ENCODE assay signal across 9 mouse cellular contexts in genomic region chr15:102355871-102356441, GRCm38 (mm10). TPM values are rescaled to one million over a fixed set of nuclear protein-coding genes. Genes with fewer than 3 reads are reported as not detected.
A peak's percentile ranks its signal among the peaks of the same experiment; 100 is the strongest.
DNase-seq lines count a peak whose midpoint lies in the region; ATAC-seq and TF ChIP-seq lines count a peak whose summit lies in the region.
"Had no signal": no experiment of that assay in that cellular context is flagged by ENCODE, and none has a peak within 500 bp of the region (broad histone marks: within the 10 kb centered on the region; RNA-seq: fewer than 3 reads in every experiment).

No protein-coding gene starts in this region.

- peak overlapping the region; percentile 72 for H3K4me2 ChIP-seq in liver, embryonic 13.5 days

- intact Hi-C loops in gastrocnemius, postnatal 36 days (cut with DNase I), result no loop called here

- under 1% methylated on average over 38 of the region's 38 CpGs for WGBS in forebrain, embryonic 10.5 days
- WGBS in liver, embryonic 13.5 days (ENCODE audit: insufficient replicate concordance), result 2% methylated on average over 38 of the region's 38 CpGs
- 17% methylated on average over 38 of the region's 38 CpGs for WGBS in small intestine, adult 2 months

- no peak for TF ChIP-seq POLR2A in small intestine, adult 2 months (IDR thresholded peaks at IDR 0.05; ENCODE audit: low read depth, low read length)

- H3K27me3 ChIP-seq in forebrain, embryonic 10.5 days (ENCODE audit: poor library complexity, severe bottlenecking), result peaks cover 46% of the 10 kb centered on the region
- peaks cover 72% of the 10 kb centered on the region for H3K27me3 ChIP-seq in liver, embryonic 13.5 days
- H3K27me3 ChIP-seq in small intestine, adult 2 months (ENCODE audit: control insufficient read depth, insufficient read depth, low read length), result peaks cover 34% of the 10 kb centered on the region

- peak overlapping the region; percentile 58 for H3K4me3 ChIP-seq in forebrain, embryonic 10.5 days
- H3K4me3 ChIP-seq in liver, embryonic 13.5 days (replicated peaks), result peak overlapping the region; percentile 54
- H3K4me3 ChIP-seq in small intestine, adult 2 months (ENCODE audit: low read depth, low read length), result peak overlapping the region; percentile 55

- no peak for TF ChIP-seq CTCF in small intestine, adult 2 months (IDR thresholded peaks at IDR 0.05; ENCODE audit: extremely low read depth, insufficient read length, insufficient replicate concordance, low read depth, low read length)

- no peaks in the 10 kb centered on the region for H3K9me3 ChIP-seq in forebrain, embryonic 10.5 days
- H3K9me3 ChIP-seq in liver, embryonic 13.5 days (replicated peaks), result no peaks in the 10 kb centered on the region

- peak; percentile 34 for DNase-seq in gastrocnemius, postnatal 10 days
- no peak for DNase-seq in gastrocnemius, postnatal 36 days
- DNase-seq in R1 (ENCODE audit: low read depth, low spot score), result peak; percentile 74
- peak; percentile 85 for DNase-seq in forebrain, embryonic 10.5 days (ENCODE audit: extremely low spot score, low spot score)
- DNase-seq in kidney, adult 18-20 months, result peak; percentile 57
- DNase-seq in liver, embryonic 13.5 days, result no peak
- DNase-seq in adrenal gland, adult 18-20 months (ENCODE audit: low spot score in 2 of 2), result no peak

- 0 out of 2 replicates have a peak, but pooled peaks have one; percentile 8 for ATAC-seq in liver, embryonic 13.5 days (ENCODE audit: low read depth)

- H3K4me1 ChIP-seq in forebrain, embryonic 10.5 days, result peaks cover 57% of the 10 kb centered on the region
- peaks cover 30% of the 10 kb centered on the region for H3K4me1 ChIP-seq in liver, embryonic 13.5 days (replicated peaks)
- peaks cover 9% of the 10 kb centered on the region; the same call in 1 of the 2 replicates for H3K4me1 ChIP-seq in small intestine, adult 2 months (ENCODE audit: control insufficient read depth, insufficient read depth, insufficient read length, low read length)

- H3K27ac ChIP-seq in forebrain, embryonic 10.5 days, result peak overlapping the region; percentile 95
- no peak overlapping the region for H3K27ac ChIP-seq in liver, embryonic 13.5 days
- no peak overlapping the region for H3K27ac ChIP-seq in small intestine, adult 2 months (ENCODE audit: insufficient read depth, low read depth, low read length)

- H3K36me3 ChIP-seq in forebrain, embryonic 10.5 days (replicated peaks), result no peaks in the 10 kb centered on the region
- no peaks in the 10 kb centered on the region for H3K36me3 ChIP-seq in liver, embryonic 13.5 days
- H3K36me3 ChIP-seq in small intestine, adult 2 months (ENCODE audit: control insufficient read depth, insufficient read depth, low read length), result no peaks in the 10 kb centered on the region

- peak overlapping the region; percentile 59 for H3K9ac ChIP-seq in liver, embryonic 13.5 days

RNA-seq across cellular contexts. Expression of gene Aaas, which starts 5.4 kb away (rescaled TPM):
- total RNA-seq in gastrocnemius, postnatal 10 days (2021), result 10 to 100 TPM in 1 of 2 experiments, 1 to 10 TPM in 1; 7.8 to 11.1 TPM
- total RNA-seq in gastrocnemius, postnatal 36 days (2021), result 1 to 10 TPM; 4.3 to 7.3 TPM
- polyA plus RNA-seq in forebrain, embryonic 10.5 days (2016; fragmentation: Nextera tagmentation; extraction: Ambion mirVana), result 141 and 144 TPM in 2 replicates
- 60.9 and 61.9 TPM in 2 replicates for polyA plus RNA-seq in liver, embryonic 13.5 days (2015; fragmentation: Nextera tagmentation; extraction: Ambion mirVana)
- 10.2 and 20.3 TPM in 2 replicates for polyA plus RNA-seq in small intestine, adult 2 months (2012; rRNA removed)
- total RNA-seq in adrenal gland, adult 18-20 months (2021), result 10 to 100 TPM; 12.0 to 14.7 TPM

RNA-seq across cellular contexts. Expression of gene Sp7, which starts 11.0 kb away (rescaled TPM):
- 1 to 10 TPM in 1 of 2 experiments, under 1 TPM in 1; 0.14 to 7.4 TPM for total RNA-seq in gastrocnemius, postnatal 10 days (2021)
- total RNA-seq in gastrocnemius, postnatal 36 days (2021), result not detected
- 0.25 and 0.42 TPM in 2 replicates for polyA plus RNA-seq in forebrain, embryonic 10.5 days (2016; fragmentation: Nextera tagmentation; extraction: Ambion mirVana)
- 0.07 and 0.09 TPM in 2 replicates for polyA plus RNA-seq in liver, embryonic 13.5 days (2015; fragmentation: Nextera tagmentation; extraction: Ambion mirVana)
- polyA plus RNA-seq in small intestine, adult 2 months (2012; rRNA removed), result not detected in 2 replicates
- total RNA-seq in adrenal gland, adult 18-20 months (2021), result under 1 TPM in 1 of 2 experiments, not detected in 1; 0.10 TPM
- polyA plus RNA-seq: large intestine, adult 2 months had no signal

RNA-seq across cellular contexts. Expression of gene Myg1, which starts 24.4 kb away (rescaled TPM):
- total RNA-seq in gastrocnemius, postnatal 10 days (2021), result 10 to 100 TPM; 18.7 to 20.8 TPM
- 10 to 100 TPM; 14.8 to 16.3 TPM for total RNA-seq in gastrocnemius, postnatal 36 days (2021)
- 127 and 128 TPM in 2 replicates for polyA plus RNA-seq in forebrain, embryonic 10.5 days (2016; fragmentation: Nextera tagmentation; extraction: Ambion mirVana)
- 46.0 and 48.6 TPM in 2 replicates for polyA plus RNA-seq in liver, embryonic 13.5 days (2015; fragmentation: Nextera tagmentation; extraction: Ambion mirVana)
- 15.9 and 30.0 TPM in 2 replicates for polyA plus RNA-seq in small intestine, adult 2 months (2012; rRNA removed)
- total RNA-seq in adrenal gland, adult 18-20 months (2021), result 10 to 100 TPM; 48.9 to 54.7 TPM

RNA-seq across cellular contexts. Expression of gene Pfdn5, which starts 30.0 kb away (rescaled TPM):
- 100 to 1,000 TPM; 278 to 289 TPM for total RNA-seq in gastrocnemius, postnatal 10 days (2021)
- 100 to 1,000 TPM; 189 to 216 TPM for total RNA-seq in gastrocnemius, postnatal 36 days (2021)
- 311 and 331 TPM in 2 replicates for polyA plus RNA-seq in forebrain, embryonic 10.5 days (2016; fragmentation: Nextera tagmentation; extraction: Ambion mirVana)
- 133 and 151 TPM in 2 replicates for polyA plus RNA-seq in liver, embryonic 13.5 days (2015; fragmentation: Nextera tagmentation; extraction: Ambion mirVana)
- 41.8 and 47.8 TPM in 2 replicates for polyA plus RNA-seq in small intestine, adult 2 months (2012; rRNA removed)
- 100 to 1,000 TPM; 443 to 458 TPM for total RNA-seq in adrenal gland, adult 18-20 months (2021)

RNA-seq across cellular contexts. Expression of gene Sp1, which starts 50.0 kb away (rescaled TPM):
- total RNA-seq in gastrocnemius, postnatal 10 days (2021), result 10 to 100 TPM; 32.9 to 43.2 TPM
- 10 to 100 TPM; 20.2 to 22.8 TPM for total RNA-seq in gastrocnemius, postnatal 36 days (2021)
- 9.7 and 9.9 TPM in 2 replicates for polyA plus RNA-seq in forebrain, embryonic 10.5 days (2016; fragmentation: Nextera tagmentation; extraction: Ambion mirVana)
- 4.0 and 4.3 TPM in 2 replicates for polyA plus RNA-seq in liver, embryonic 13.5 days (2015; fragmentation: Nextera tagmentation; extraction: Ambion mirVana)
- polyA plus RNA-seq in small intestine, adult 2 months (2012; rRNA removed), result 7.0 and 13.8 TPM in 2 replicates
- 10 to 100 TPM; 61.1 to 62.1 TPM for total RNA-seq in adrenal gland, adult 18-20 months (2021)

Comparison
In these comparisons a context has a peak if more than half of its experiments do, and no peak if none do; other contexts are left out.
1. DNase-seq: peak in gastrocnemius, postnatal 10 days (single experiment), R1 (single experiment), forebrain, embryonic 10.5 days (single experiment) and kidney, adult 18-20 months (single experiment); none in gastrocnemius, postnatal 36 days (0 of 2), liver, embryonic 13.5 days (single experiment) and adrenal gland, adult 18-20 months (0 of 2).
2. Peak in every context shown above with its lines, with median percentiles within 50 percentile points of each other: H3K4me3 ChIP-seq.